Mouse (Mus musculus) cerebellum, adult 2 months (tissue): ENCODE results near the gene Tox2.

Source experiments
- CTCF ChIP-seq: fragments of 200-500 bp; IDR thresholded peaks from 2 replicates; pipeline ENCODE4 v1.5.1; 2011; ENCODE audit warnings: low read depth, mild to moderate bottlenecking, control low read depth, low read length, moderate library complexity, borderline replicate concordance; ENCODE audit not compliant: insufficient read depth
- POLR2A ChIP-seq: fragments of 200-500 bp; IDR thresholded peaks from 2 replicates; pipeline ENCODE4 v1.6.1; 2011; ENCODE audit warnings: low read length, control low read depth, borderline replicate concordance; ENCODE audit not compliant: insufficient read depth

DNA sequence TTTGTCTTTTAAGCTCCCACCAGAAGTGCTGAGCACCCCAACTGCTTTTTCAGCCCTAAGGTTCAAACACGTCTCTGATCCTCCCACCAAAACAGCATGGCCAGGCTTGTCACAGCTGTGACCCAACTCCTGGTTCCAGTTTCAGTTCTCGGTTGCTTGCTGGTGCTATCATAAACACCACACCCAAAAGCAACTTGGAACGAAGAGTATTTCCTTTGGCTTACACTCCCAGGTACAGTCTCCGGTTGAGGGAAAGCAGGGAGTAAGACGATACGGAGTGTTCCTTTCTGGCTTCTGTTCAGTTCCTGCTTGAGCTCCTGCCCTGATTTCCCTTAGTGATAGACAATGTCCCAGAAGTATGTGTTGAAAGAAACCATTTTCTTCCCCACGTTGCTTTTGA lies 26.4 kb upstream of the Tox2 start:
- TF ChIP-seq CTCF = no peak
- no peak for TF ChIP-seq POLR2A
